25 mouse cellular contexts compared by ENCODE assay signal in genomic region chr13:37329747-37330146, GRCm38 (mm10). TPM values are rescaled to one million over a fixed set of nuclear protein-coding genes. Genes with fewer than 3 reads are reported as not detected.
DNase-seq lines count a peak whose midpoint lies in the region; ATAC-seq and TF ChIP-seq lines count a peak whose summit lies in the region.
"Had no signal": no experiment of that assay in that cellular context is flagged by ENCODE, and none has a peak within 500 bp of the region (broad histone marks: within the 10 kb centered on the region; RNA-seq: fewer than 3 reads in every experiment).

No protein-coding gene starts in this region.

- no peak for TF ChIP-seq POLR2A in brain, embryonic 14.5 days (IDR thresholded peaks at IDR 0.05; ENCODE audit: borderline replicate concordance, extremely low read depth, insufficient read depth, insufficient read length, poor library complexity, severe bottlenecking)

- ATAC-seq in lung, embryonic 14.5 days (ENCODE audit: insufficient read depth), result no peak
- ATAC-seq: CD4-positive, CD25-positive, alpha-beta regulatory T cell, adult 4 months; forebrain, embryonic 15.5 days had no signal

- no peaks in the 10 kb centered on the region for H3K27me3 ChIP-seq in lung, embryonic 14.5 days (ENCODE audit: insufficient read depth, low read length)
- no peaks in the 10 kb centered on the region for H3K27me3 ChIP-seq in limb, embryonic 10.5 days (ENCODE audit: low read depth, poor library complexity, severe bottlenecking)
- H3K27me3 ChIP-seq: embryonic facial prominence, embryonic 12.5 days; forebrain, embryonic 12.5 days; forebrain, embryonic 15.5 days; heart, embryonic 13.5 days; hindbrain, embryonic 12.5 days; hindbrain, embryonic 15.5 days had no signal

- H3K27ac ChIP-seq in lung, embryonic 14.5 days (ENCODE audit: low read depth), result no peak overlapping the region
- H3K27ac ChIP-seq in limb, embryonic 10.5 days, result no peak overlapping the region
- H3K27ac ChIP-seq: embryonic facial prominence, embryonic 12.5 days; forebrain, embryonic 12.5 days; forebrain, embryonic 15.5 days; heart, adult 2 months; heart, embryonic 10.5 days; heart, embryonic 13.5 days; hindbrain, embryonic 12.5 days; hindbrain, embryonic 15.5 days had no signal

- H3K9me3 ChIP-seq in lung, embryonic 14.5 days (ENCODE audit: low read depth, low read length), result no peaks in the 10 kb centered on the region
- H3K9me3 ChIP-seq in limb, embryonic 10.5 days (replicated peaks), result no peaks in the 10 kb centered on the region
- H3K9me3 ChIP-seq: embryonic facial prominence, embryonic 12.5 days; forebrain, embryonic 12.5 days; forebrain, embryonic 15.5 days; heart, embryonic 10.5 days; heart, embryonic 13.5 days; hindbrain, embryonic 12.5 days; hindbrain, embryonic 15.5 days had no signal

- no peak overlapping the region for H3K9ac ChIP-seq in lung, embryonic 14.5 days
- H3K9ac ChIP-seq: embryonic facial prominence, embryonic 12.5 days; forebrain, embryonic 12.5 days; forebrain, embryonic 15.5 days; heart, embryonic 13.5 days; hindbrain, embryonic 12.5 days; hindbrain, embryonic 15.5 days had no signal

- no peak overlapping the region for H3K4me3 ChIP-seq in lung, embryonic 14.5 days (ENCODE audit: low read depth, low read length)
- H3K4me3 ChIP-seq in limb, embryonic 10.5 days, result no peak overlapping the region
- H3K4me3 ChIP-seq: embryonic facial prominence, embryonic 12.5 days; erythroblast, embryonic 14.5 days; forebrain, embryonic 12.5 days; forebrain, embryonic 15.5 days; heart, adult 2 months; heart, embryonic 10.5 days; heart, embryonic 13.5 days; hindbrain, embryonic 12.5 days; hindbrain, embryonic 15.5 days had no signal

- TF ChIP-seq CTCF in lung, embryonic 14.5 days (IDR thresholded peaks at IDR 0.05; ENCODE audit: low read depth), result no peak
- no peak for TF ChIP-seq CTCF in brain, embryonic 14.5 days (IDR thresholded peaks at IDR 0.05; ENCODE audit: borderline replicate concordance, extremely low read depth, insufficient read depth, insufficient read length)

- 47% methylated on average over 8 of the region's 8 CpGs for WGBS in lung, embryonic 14.5 days
- 80% methylated on average over 8 of the region's 8 CpGs for WGBS in limb, embryonic 10.5 days

- DNase-seq in lung, embryonic 14.5 days, result peak; percentile 62
- no peak for DNase-seq in lung, postnatal 14 days
- peak; percentile 26 for DNase-seq in brain, embryonic 14.5 days (ENCODE audit: low read depth)
- DNase-seq in limb, embryonic 10.5 days (ENCODE audit: low spot score), result peak; percentile 13
- DNase-seq in retina, postnatal 1 day, result peak; percentile 71
- DNase-seq in adrenal gland, adult 2 months, result no peak
- DNase-seq: adrenal gland, adult 8-10 months; adrenal gland, postnatal 25 days; cerebellum, adult 18-20 months; cerebellum, adult 9-10 months; cerebellum, postnatal 14 days; gastrocnemius, postnatal 25 days; heart, adult 2 months; heart, postnatal 14 days had no signal

- no peaks in the 10 kb centered on the region for H3K36me3 ChIP-seq in lung, embryonic 14.5 days (ENCODE audit: insufficient read depth)
- H3K36me3 ChIP-seq in limb, embryonic 10.5 days, result no peaks in the 10 kb centered on the region
- H3K36me3 ChIP-seq: embryonic facial prominence, embryonic 12.5 days; forebrain, embryonic 12.5 days; forebrain, embryonic 15.5 days; heart, embryonic 10.5 days; heart, embryonic 13.5 days; hindbrain, embryonic 12.5 days; hindbrain, embryonic 15.5 days had no signal

- H3K4me2 ChIP-seq in lung, embryonic 14.5 days, result no peak overlapping the region
- H3K4me2 ChIP-seq: embryonic facial prominence, embryonic 12.5 days; forebrain, embryonic 12.5 days; forebrain, embryonic 15.5 days; heart, embryonic 13.5 days; hindbrain, embryonic 12.5 days; hindbrain, embryonic 15.5 days had no signal

- H3K4me1 ChIP-seq in lung, embryonic 14.5 days (ENCODE audit: insufficient read depth), result peaks cover 10% of the 10 kb centered on the region; the same call in 1 of the 2 replicates
- H3K4me1 ChIP-seq in limb, embryonic 10.5 days, result no peaks in the 10 kb centered on the region
- H3K4me1 ChIP-seq: embryonic facial prominence, embryonic 12.5 days; forebrain, embryonic 12.5 days; forebrain, embryonic 15.5 days; heart, embryonic 10.5 days; hindbrain, embryonic 12.5 days; hindbrain, embryonic 15.5 days had no signal

RNA-seq across cellular contexts. Expression of gene Ly86, which starts 15.3 kb away (rescaled TPM):
- 11.9 and 15.1 TPM in 2 replicates for polyA plus RNA-seq in lung, embryonic 14.5 days (2014; fragmentation: Nextera tagmentation; extraction: Ambion mirVana)
- polyA plus RNA-seq in brain, embryonic 14.5 days (2012; rRNA removed), result 5.6 and 6.0 TPM in 2 replicates
- polyA plus RNA-seq in limb, embryonic 10.5 days (2016; fragmentation: Nextera tagmentation; extraction: Ambion mirVana), result 1.4 and 1.9 TPM in 2 replicates
- total RNA-seq in adrenal gland, adult 2 months (2021), result 1 to 10 TPM; 5.9 to 6.0 TPM
- polyA plus RNA-seq in adrenal gland, adult 2 months (2012; rRNA removed), result 2.1 and 2.4 TPM in 2 replicates
- total RNA-seq: MEL had no signal
- polyA plus RNA-seq: C2C12; erythroblast, embryonic 14.5 days had no signal

Comparison
In these comparisons a context has a peak if more than half of its experiments do, and no peak if none do; other contexts are left out.
1. DNase-seq: peak in lung, embryonic 14.5 days (single experiment), brain, embryonic 14.5 days (single experiment), limb, embryonic 10.5 days (single experiment) and retina, postnatal 1 day (single experiment); none in lung, postnatal 14 days (single experiment) and adrenal gland, adult 2 months (single experiment).